In the genomic region with DNA sequence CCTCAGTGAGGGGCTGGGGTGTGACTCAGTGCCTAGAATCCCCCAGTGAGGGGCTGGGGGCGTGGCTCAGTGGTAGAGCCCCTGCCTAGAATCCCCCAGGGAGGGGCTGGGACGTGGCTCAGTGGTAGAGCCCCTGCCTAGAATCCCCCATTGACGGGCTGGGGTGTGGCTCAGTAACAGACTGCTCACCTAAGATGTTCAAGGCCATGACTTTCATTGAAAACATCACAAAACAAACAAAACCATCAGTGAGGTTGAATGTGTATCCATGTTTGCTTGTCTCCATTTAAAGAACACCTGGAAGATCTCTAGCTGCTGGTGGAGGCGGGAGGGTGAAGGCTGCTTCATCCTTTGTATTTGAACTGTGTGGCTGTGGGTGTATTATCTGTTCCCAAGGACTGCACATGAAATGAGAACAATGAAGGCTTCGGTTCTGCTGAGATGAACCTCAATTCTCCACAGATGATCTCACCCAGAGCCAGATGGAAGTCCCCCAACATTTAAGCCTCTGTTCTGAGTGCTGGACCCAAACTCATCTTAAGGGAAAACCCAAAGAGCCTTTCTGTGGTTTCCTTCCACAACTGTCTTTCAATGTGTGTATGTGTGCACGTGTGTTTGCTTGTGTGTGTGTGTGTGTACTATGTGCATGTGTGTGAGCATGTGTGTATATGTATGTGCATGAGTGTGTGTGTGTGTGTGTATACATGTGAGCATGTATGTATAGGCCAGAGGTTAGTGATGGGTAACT, we compare ENCODE assay signal across 16 mouse cellular contexts. TPM values are rescaled to one million over a fixed set of nuclear protein-coding genes. Genes with fewer than 3 reads are reported as not detected.
"Had no signal": no experiment of that assay in that cellular context is flagged by ENCODE, and none has a peak within 500 bp of the region (broad histone marks: within the 10 kb centered on the region; RNA-seq: fewer than 3 reads in every experiment).

No protein-coding gene starts in this region.

- H3K27me3 ChIP-seq: midbrain, embryonic 13.5 days; midbrain, embryonic 15.5 days; stomach, embryonic 15.5 days had no signal

- H3K4me2 ChIP-seq: lung, embryonic 14.5 days; midbrain, embryonic 11.5 days; midbrain, embryonic 13.5 days; midbrain, embryonic 15.5 days; neural tube, embryonic 12.5 days; stomach, embryonic 15.5 days had no signal

- H3K27ac ChIP-seq: liver, embryonic 14.5 days; midbrain, embryonic 13.5 days; midbrain, embryonic 15.5 days; neural tube, embryonic 12.5 days; stomach, embryonic 15.5 days; stomach, postnatal 0 days had no signal

- H3K4me1 ChIP-seq: neural tube, embryonic 12.5 days had no signal

- H3K36me3 ChIP-seq: midbrain, embryonic 13.5 days; midbrain, embryonic 15.5 days; neural tube, embryonic 12.5 days; stomach, embryonic 15.5 days had no signal

- DNase-seq: lung, adult 18-20 months; lung, embryonic 14.5 days; lung, postnatal 10 days; lung, postnatal 4 days; right cerebral cortex, postnatal 14 days; thymus, adult 2 months; thymus, postnatal 14 days; thymus, postnatal 36 days had no signal

- ATAC-seq: midbrain, embryonic 13.5 days; midbrain, embryonic 15.5 days had no signal

- H3K9ac ChIP-seq: liver, embryonic 14.5 days; lung, embryonic 14.5 days; midbrain, embryonic 13.5 days; midbrain, embryonic 15.5 days; neural tube, embryonic 12.5 days; stomach, embryonic 15.5 days had no signal

- H3K4me3 ChIP-seq: midbrain, embryonic 13.5 days; midbrain, embryonic 15.5 days; neural tube, embryonic 12.5 days; stomach, embryonic 15.5 days had no signal

- H3K9me3 ChIP-seq: midbrain, embryonic 13.5 days; midbrain, embryonic 15.5 days; neural tube, embryonic 12.5 days; stomach, embryonic 15.5 days had no signal

RNA-seq across cellular contexts. Expression of a gene that starts 3.0 kb away (rescaled TPM):
- total RNA-seq: monocyte, adult 5-6 weeks had no signal
